Mouse (Mus musculus) thymus, postnatal 36 days (tissue): ENCODE measurements around the gene Maml2.

Source experiments
- DNase-seq, 2 experiments: peaks; one replicate each; pipeline ENCODE4 v3.0.0; 2022; ENCODE audit warnings: mixed read lengths in 2 of 2

Maml2 gene

GRCm38 (mm10) chr9:13311094-13311493, 13.3 kb downstream of the Maml2 start:
- DNase-seq, result no peak

DNA sequence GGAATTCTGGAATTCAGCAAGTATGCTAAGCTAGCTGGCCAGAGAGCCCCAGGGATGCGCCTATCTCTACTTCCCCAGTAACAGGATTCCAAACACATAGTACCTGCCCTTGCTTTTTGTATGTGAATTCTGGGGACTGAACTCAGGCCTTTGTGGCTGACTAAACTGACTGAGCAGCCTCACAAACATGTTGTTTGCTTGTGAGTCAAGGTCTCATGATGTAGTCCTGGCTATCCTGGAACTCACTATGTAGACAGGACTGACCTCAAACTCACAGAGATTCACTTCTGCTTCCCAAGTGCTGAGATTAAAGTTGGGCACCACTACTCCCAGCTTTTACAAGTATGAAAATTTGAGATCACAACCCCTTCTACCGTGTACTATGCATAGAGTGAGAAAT, 16.2 kb downstream of the Maml2 start:
- no peak for DNase-seq

GRCm38 (mm10) chr9:13314577-13315004, 16.8 kb downstream of the Maml2 start:
- DNase-seq, result no peak

GRCm38 (mm10) chr9:13315393-13315792, 17.6 kb downstream of the Maml2 start:
- DNase-seq, result no peak

DNA sequence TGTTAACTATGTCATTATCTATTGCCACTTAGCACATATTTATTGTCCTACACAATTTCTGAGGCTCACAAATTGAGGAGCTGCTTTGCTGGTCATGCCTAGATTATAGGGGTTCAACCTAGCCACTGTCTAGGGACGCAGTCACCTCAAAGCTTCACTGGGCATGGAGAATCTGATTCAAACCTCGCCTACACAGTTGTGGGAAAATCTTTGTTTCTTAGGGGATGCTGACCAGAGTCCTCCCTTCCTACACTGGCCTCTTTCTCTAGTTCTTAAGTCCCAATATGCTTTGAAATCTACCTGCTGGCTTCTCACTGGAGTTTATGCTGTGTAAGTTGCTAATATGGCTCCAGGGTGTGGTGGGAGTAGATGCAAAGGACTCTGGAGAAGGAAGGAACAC, 21.8 kb downstream of the Maml2 start:
- no peak for DNase-seq

DNA sequence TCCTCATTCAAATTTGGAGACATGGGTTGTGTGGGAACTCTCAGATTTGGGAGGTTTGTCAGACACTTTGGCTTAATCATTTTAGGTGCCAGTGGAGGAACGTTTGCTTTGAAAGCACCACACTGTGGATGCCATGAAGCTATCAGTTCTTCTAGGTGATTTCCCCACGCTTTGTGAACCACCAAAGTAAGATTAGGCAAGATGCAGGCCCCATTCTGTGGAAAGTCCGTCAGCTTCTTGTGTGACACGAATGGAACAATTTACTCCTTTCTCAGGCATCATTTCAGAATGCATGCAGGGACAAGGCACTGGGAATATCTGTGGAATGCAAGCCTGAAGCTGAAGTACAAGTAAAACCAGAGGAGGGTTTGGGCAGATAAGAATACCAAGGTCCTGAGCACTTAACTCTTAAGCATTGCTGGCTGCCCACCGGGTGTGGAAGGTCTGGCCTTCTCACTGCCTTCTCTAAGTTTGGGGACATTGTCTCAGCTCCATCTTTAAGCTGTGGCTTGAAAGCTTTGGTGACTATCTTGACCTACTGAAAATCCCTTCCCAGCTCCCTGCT, 23.1 kb downstream of the Maml2 start:
- DNase-seq, result no peak

DNA sequence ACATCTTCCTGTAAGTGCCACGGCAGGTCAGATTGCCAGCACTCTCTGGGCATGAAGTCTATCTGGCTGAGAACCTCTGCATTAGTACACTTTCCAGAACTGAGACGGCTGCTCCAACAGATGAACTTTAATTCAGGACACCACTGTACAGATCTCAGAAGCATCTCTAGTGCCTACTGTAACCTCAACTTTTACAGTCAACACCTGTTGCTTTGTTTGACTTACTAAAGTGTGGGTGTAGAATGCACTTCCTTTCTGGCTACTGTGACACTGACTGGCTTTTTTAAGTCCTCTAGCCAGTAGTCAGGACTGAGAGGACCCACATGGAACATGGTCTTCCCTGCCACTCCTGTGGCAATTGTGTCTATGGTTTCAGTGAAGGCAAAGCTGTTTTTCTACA, 25.3 kb downstream of the Maml2 start:
- no peak for DNase-seq

GRCm38 (mm10) chr9:13323612-13324011, 25.9 kb downstream of the Maml2 start:
- peak; percentile 29 to 30 for DNase-seq

DNA sequence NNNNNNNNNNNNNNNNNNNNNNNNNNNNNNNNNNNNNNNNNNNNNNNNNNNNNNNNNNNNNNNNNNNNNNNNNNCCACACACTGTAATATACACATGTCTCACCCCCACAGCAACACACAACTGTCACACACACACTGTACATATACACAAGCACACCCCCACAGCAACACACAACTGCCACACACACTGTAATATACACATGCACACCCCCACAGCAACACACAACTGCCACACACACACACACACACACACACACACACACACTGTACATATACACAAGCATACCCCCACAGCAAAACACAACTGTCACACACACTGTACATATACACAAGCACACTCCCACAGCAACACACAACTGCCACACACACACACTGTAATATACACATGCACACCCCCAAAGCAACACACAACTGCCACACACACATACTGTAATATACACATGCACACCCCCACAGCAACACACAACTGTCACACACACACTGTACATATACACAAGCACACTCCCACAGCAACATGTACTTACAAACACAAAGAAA, 116.5 kb downstream of the Maml2 start:
- DNase-seq, result no peak

- DNase-seq, result no peak
Measured at GRCm38 (mm10) chr9:13425031-13425940, 127.5 kb downstream of the Maml2 start.

- DNase-seq, result peak in 1 of 2 experiments; percentile 13
Measured at GRCm38 (mm10) chr9:13429477-13430125, 131.8 kb downstream of the Maml2 start.

DNA sequence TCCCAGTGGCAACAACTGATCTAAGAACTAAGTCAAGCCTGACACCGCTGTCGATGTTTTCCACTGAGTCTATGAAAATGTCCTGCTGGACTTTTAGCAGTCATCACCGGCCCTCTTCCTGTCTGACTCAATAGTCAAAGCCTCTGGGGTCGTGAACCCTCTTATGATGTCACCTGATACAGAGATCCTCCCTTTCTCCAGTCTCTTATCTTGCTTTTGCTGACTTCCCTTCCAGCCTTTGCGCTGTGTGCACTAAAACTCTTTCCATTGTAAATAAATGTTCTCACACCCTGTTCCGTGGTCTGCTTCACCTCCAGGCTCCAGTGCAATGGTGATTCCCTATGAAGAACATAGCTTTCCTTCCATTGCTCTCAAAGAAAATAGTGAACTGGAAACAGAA, 132.5 kb downstream of the Maml2 start:
- DNase-seq, result no peak

DNA sequence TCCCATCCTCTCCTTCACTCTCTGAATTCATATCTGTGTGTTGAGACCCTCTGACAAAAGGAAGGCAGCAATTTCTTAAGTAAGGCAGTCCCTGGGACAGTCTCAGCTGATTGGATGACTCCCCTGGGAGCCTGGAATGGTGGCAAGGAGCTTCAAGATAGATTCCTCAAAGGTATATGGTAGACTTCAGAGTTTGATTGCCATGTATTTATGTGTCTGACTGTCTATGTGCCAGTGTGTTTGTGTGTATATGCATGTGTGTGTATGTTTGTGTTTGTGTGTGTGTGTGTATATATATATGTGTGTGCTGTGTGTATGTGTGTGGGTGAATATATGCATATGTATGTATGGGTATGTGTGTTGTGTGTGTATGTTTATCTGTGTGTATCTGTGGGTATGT, 133.0 kb downstream of the Maml2 start:
- no peak for DNase-seq

- DNase-seq, result no peak
Measured at GRCm38 (mm10) chr9:13431646-13432045, 133.9 kb downstream of the Maml2 start.

DNA sequence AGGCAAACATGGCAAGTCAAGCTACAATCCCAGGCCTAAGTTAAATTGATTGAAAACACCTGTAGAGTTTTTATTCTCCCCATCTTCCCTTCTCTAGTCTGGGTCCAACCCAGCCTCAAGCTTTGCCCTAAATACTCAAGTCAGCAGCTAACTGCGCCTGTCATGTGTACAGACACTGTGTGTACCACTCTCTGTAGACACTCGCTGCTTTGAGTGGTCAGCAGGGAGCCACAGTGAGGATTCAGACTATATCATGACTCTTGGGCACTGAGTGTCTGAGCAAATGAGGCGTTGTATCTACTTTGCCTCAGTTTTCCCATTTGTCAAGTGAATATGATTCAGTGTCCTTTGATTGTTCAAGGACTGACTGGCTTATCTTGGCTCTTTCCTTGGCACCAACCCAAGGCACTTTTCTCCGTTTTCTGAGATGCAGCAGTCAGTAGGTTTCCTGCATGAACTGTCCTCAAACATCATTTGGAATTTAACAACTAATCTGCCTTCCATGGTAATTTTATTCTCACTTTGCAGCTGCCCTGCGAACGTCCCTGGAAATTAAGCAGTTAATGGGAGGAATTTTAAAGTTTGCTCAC, 135.8 kb downstream of the Maml2 start:
- no peak for DNase-seq

DNA sequence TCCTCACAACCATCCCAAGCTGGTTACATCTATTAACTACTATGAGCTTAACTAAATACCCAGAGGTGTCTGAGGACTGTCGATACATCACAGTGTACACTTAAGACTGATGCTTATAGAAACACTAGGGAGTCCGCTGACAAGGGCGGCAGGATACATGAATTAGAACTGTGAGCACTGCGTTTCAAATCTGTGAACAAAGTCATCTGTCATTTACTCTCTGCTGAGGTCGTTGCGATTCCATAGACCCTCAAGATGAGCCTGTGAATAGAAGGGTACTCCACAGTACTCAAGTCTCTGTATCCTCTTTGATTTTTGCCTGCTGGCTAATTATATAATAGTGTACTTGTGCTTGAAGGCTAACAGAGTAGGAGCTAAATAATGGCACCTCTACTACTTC, 143.2 kb downstream of the Maml2 start:
- DNase-seq, result no peak

GRCm38 (mm10) chr9:13442012-13442735, 144.4 kb downstream of the Maml2 start:
- DNase-seq, result no peak

DNA sequence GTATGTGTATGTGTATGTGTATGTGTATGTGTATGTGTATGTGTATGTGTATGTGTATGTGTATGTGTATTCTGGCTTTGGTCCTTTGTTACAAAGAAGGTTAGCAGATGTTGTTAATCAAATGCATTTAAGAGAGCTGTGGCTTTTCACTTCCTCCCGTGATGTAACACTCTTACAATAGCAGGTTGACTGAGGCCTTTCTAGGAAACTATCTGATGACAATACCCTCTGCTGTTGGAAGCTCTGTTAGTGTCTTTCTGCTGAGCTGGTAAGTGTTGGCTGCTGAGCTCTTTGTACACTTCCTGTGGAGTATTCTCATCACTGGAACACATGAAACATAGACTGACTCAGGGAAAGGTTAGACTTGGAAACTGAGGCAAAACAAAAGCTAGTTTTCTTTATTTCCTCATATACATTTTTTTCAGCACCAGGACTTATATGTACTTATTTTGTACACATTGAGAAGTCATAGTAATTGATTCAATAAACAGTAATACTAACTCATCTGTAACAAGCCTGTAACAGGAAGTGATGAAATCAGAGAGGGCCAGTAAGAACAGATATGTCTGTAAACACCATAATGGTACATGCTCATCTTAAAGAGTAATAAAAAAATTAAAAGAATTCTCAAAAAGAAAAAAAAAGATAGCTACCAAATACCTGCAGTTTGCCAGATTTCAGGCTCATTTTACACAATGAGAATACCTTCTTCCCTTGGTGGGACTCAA, 145.9 kb downstream of the Maml2 start:
- DNase-seq, result no peak

GRCm38 (mm10) chr9:13446236-13446635, 148.5 kb downstream of the Maml2 start:
- no peak for DNase-seq

GRCm38 (mm10) chr9:13446703-13447285, 149.0 kb downstream of the Maml2 start, which contains the start of gene Gm17571:
Gm17571 (minus strand) TSS chr9:13446753.
- no peak for DNase-seq

DNA sequence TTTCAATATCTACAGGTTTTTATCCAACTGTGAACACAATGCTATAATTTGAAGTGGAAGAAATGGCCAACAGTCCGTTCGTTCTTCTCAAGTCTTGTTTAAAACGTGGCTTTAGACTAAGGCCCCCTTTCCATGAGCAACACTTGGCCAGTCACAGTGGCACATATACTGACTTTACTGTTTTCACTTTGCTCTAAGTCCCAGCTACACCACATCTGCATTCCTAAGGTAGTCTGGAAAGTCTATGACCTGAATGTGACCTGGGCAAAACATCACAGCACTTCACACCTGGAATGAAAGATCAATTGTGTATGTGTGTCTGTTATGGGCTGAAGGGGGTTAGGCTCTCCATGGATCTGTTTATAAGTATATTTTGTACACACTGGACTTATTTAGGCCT, 151.0 kb downstream of the Maml2 start:
- DNase-seq, result no peak
